Mouse (Mus musculus) brown adipose tissue, adult 24 weeks (tissue): Measurements from ENCODE around the gene Pdxk. TPM values are rescaled to one million over a fixed set of nuclear protein-coding genes. Genes with fewer than 3 reads are reported as not detected.
"Not testable (repeated sequence)": the region's sequence is repeated elsewhere in the genome, so short reads cannot be mapped to it uniquely, and the experiment has no call there.

Experiments used
- H3K27ac ChIP-seq: fragments of 200-500 bp; replicated peaks from 2 replicates; pipeline ENCODE4 v1.5.1; 2012; ENCODE audit warnings: low read depth, mild to moderate bottlenecking, low read length
- H3K4me1 ChIP-seq: fragments of 200-500 bp; 2 replicates; pipeline ENCODE4 v1.6.1; 2012; ENCODE audit warnings: low read length, mixed read lengths; ENCODE audit not compliant: control insufficient read depth, insufficient read depth, insufficient read length
- H3K4me3 ChIP-seq: fragments of 200-500 bp; 2 replicates; pipeline ENCODE4 v1.5.1; 2012; ENCODE audit warnings: low read depth, mild to moderate bottlenecking, low read length, moderate library complexity; ENCODE audit not compliant: insufficient read depth
- polyA plus RNA-seq: library from polyadenylated mRNA; stranded (reverse); fragments of >200 nt; gene quantifications from 2 replicates; pipeline ENCODE4 v1.2.4, GENCODE M21; 2012; ENCODE audit not compliant: missing spikeins, insufficient read depth, insufficient read length

Pdxk gene
- polyA plus RNA-seq, result 21.2 and 28.2 TPM in 2 replicates

- Histone ChIP-seq H3K4me1 (peaks cover 19% of the 10 kb centered on the region), H3K27ac (peak within 1 kb of the TSS; percentile 86), H3K4me3 (peak within 1 kb of the TSS; percentile 84)
Observed at GRCm38 (mm10) chr10:78464792-78465207, at the start of gene Pdxk. TSS of gene Pdxk (minus strand) at chr10:78464975.

DNA sequence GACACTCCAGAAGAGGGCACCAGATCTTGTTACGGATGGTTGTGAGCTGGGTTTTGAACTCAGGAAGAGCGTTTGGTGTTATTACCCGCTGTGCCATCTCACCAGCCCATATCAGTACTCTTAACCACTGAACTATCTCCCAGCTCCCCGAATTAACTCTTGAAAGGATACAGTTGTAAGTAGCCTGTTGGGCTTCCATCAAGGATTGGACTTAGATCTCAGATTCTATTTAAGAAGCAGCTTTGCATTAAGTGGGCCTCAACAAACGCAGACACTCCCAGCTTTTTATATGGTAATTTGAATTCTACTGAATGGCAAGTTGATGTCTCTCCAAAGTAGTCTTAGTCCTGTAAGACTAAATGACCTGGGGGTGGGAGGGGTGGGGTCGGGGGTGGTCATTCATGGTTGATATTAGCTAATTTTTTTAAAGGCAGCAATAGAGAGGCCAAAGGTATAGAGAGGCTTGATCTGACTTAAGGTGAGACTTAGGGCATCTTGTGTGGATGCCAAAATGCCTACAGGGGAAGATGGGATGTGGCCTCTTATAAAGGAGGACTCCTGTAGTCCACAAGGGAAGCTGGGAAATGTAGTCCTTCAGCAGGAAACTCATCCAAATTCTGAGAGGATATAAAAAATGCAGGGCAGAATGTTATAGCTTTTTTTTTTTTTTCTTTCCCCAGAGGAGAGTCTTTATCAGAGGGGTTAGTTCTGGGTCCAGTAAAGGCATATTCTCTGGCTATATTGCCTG is 38.4 kb upstream of the Pdxk start:
- Histone ChIP-seq H3K4me1 (no peaks in the 10 kb centered on the region), H3K4me3 (no peak overlapping the region), H3K27ac (no peak overlapping the region)

- Histone ChIP-seq H3K4me3 (peak overlapping the region; percentile 50), H3K4me1 (no peaks in the 10 kb centered on the region), H3K27ac (no peak overlapping the region)
Observed at GRCm38 (mm10) chr10:78487431-78488086, 22.8 kb upstream of the Pdxk start.

DNA sequence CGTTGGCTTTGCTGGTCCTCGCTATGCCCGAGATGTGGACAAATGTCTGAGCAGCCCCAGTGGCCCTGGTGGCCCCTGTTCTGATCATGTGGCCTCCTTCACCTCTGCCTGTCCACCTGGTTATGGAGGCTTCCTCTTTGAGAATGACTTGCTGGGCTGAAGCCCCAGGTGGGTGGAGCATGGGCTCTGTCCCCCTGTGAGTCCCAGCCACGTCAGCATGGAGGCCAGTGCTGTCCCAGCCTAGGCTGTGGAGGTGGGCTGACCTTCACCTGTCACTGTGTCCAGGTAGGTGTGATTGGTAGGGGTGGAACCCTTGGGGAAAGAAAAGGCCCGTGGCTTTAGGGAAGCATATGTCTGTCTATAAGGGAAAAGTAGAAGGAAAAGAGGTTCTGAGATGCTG is 22.1 kb upstream of the Pdxk start:
- H3K4me1 ChIP-seq, result no peaks in the 10 kb centered on the region
- H3K4me3 ChIP-seq, result no peak overlapping the region
- H3K27ac ChIP-seq, result no peak overlapping the region

DNA sequence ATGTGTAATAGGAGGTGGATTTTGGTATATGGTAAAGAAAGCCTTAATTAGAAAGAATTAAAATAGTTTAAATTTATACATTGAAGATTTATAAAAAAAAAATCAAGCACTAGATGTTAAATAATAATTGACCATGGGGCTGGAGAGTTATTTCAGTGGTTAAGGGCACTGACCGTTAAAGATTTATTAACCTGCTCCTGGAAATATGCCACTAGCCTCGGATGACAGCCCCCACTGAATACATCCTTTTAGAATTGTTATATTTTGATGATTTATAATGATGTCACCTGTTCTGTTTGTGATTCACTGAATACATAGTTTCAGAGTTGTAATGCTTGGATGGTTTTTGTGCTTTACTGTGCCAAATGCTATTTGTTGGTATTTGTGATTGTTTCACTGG is 20.6 kb upstream of the Pdxk start:
- H3K4me1 ChIP-seq, H3K27ac ChIP-seq, H3K4me3 ChIP-seq: not testable (repeated sequence)

DNA sequence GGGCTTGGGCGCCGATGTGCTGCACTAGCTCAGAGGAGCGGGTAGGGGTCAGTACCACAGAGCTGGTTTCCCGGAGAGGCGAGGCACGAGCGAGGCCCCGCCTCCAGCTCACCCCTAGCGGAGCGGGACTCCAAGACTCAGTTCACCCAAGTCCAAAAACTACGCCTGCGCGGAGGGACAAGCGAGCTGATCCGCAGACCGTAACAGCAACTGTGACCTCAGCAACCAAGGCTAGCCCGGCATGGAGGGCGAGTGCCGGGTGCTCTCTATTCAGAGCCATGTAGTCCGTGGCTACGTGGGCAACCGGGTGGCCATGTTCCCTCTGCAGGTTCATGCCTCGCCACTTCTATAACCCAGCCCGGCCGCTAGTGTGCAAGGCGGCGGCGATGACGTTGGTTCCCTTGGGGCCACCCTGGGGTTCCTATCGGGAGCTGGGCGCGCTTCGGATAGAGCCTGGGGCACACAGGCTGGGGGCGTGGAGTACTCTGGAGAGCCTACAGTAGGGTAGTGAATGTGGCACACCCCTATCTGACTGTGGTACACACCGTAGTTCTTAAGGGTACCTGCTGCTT is 17.2 kb upstream of the Pdxk start:
- Histone ChIP-seq H3K27ac (peak overlapping the region; percentile 81; the same call in 1 of the 2 replicates), H3K4me1 (peaks cover 4% of the 10 kb centered on the region; the same call in 1 of the 2 replicates), H3K4me3 (peak overlapping the region; percentile 64)

GRCm38 (mm10) chr10:78480954-78481927 is 16.5 kb upstream of the Pdxk start:
- Histone ChIP-seq H3K4me3 (peak overlapping the region; percentile 64), H3K4me1 (peaks cover 4% of the 10 kb centered on the region; the same call in 1 of the 2 replicates)

GRCm38 (mm10) chr10:78476821-78477220 is 12.0 kb upstream of the Pdxk start:
- Histone ChIP-seq H3K4me1 (peaks cover 4% of the 10 kb centered on the region; the same call in 1 of the 2 replicates), H3K27ac (peak overlapping the region; percentile 40; the same call in 1 of the 2 replicates)

More at GRCm38 (mm10) chr10:78480954-78481927, 16.5 kb upstream of the Pdxk start:
- H3K27ac ChIP-seq, result peak overlapping the region; percentile 81

DNA sequence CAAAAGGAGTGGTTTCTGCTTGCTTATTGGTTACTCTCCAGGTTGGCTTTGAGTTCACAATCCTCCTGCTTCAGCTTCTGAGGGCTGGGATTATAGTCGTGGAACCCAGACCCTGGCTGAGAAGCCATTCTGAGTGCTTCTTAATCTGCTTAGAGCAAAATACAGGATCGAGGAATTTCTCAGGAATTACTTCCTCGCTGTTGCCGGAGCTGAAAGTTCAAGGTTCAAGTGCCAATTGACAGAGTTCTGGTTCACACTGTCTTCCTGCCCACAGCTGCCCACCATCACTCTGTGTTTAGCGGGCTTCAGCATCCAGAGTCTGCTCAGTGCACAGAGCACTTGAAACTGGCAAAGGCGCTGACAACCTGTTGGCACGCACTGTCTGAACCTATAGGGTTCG is 10.0 kb upstream of the Pdxk start:
- H3K27ac ChIP-seq, result no peak overlapping the region
- H3K4me3 ChIP-seq, result no peak overlapping the region
- H3K4me1 ChIP-seq, result no peaks in the 10 kb centered on the region

More at GRCm38 (mm10) chr10:78476821-78477220, 12.0 kb upstream of the Pdxk start:
- H3K4me3 ChIP-seq, result no peak overlapping the region

DNA sequence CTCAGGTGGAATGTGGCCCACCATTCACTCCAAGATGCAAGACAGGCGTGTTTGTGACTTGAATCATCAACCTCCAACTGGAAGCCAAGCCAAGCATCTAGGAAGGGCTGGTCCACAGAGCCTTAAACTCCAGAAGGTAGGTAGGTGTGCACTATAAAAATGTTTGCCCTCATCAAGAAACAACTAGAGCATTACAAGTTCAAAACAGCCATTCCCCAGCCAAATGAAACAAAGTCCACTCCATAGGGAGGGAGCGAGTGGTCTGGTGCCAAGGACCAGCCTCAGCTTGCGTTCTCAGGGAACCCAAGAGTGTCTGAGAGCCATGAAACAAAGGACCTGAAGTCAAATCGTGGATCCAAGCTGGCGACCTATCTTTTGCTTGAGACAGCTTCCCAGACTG is 8.7 kb upstream of the Pdxk start:
- no peak overlapping the region for H3K27ac ChIP-seq
- H3K4me1 ChIP-seq, result no peaks in the 10 kb centered on the region
- H3K4me3 ChIP-seq, result no peak overlapping the region

DNA sequence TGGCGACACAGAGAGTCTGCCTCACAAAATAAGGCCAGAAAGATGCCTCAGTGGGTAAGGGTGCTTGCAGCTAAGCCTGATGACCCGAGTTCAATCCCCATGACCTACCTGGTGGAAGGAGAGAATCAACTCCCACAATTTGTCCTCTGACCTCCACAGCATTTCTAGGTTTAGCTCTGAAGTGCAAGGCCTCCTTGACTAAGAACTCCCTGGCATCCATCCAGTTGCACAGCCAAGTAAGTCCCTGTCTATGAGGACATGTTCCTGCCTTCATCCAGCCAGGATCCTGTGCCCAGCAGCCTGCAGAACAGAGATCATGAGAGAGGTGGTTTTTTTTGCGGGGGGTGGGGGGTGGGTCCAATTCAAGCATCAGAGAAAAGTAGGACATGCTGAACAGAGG is 7.3 kb upstream of the Pdxk start:
- H3K4me3 ChIP-seq, result no peak overlapping the region
- no peak overlapping the region for H3K27ac ChIP-seq
- H3K4me1 ChIP-seq, result no peaks in the 10 kb centered on the region

DNA sequence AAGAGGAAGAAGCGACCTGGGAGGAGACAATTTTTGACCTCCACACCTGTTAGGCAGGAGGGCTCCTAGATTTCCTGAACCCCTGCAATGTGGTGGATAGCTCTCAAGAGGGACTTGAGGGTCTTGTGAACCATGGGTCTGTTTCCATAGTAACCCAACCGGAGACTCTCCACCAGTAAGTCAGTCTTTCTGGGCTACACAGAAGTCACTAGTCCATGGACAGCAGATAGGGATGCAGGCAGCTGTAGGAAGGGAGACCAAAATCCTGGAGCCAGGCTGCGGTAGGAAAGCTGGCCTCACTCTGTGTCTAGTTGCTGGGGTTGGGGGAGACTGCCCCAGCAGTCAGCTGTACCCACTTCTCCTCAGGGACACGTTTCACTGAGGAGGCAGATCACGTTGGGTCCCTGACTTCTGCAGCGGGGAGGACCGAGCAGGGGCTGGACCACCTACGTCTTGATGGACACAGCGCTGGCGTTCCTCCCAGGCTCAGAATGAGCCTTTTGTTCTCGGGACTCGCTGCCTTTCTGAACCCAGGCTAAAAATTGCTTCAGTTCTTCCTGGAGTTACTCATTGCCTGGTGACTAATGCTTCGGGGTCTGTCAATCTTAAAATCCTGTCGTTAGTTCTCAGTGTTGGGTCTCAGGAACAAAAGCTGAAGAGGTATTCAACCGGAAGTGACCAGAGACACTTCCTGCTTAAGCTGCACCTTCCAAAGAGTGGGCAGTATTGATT is 6.0 kb upstream of the Pdxk start:
- Histone ChIP-seq H3K4me3 (no peak overlapping the region), H3K4me1 (no peaks in the 10 kb centered on the region), H3K27ac (0 out of 2 replicates have a peak overlapping the region, but pooled peaks have one; percentile 22)

DNA sequence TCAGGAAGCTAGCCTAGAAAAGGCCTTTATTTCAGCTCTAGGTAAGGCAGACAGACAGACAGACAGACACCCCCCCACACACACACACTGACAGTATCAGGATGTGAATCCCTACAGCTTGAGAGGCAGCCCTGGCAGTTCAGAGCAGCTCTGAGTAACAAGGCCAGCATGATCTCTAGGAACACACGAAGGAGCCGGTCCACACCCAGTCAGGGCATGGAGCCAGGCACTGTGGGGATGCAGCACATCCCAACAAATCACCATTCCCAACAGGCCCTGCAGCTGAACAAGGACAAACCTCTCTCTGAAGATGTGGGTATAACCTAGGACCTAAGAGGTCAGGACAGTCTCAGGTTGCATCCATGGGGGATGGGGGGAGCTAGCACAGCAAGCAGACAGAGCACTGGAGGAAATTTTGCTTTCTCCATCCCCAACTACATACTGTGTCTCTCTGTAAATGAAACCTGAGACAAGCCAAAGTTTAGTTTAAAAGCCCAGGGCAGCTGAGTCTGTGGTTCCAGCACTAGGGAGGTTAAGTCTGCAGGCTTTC is 3.1 kb upstream of the Pdxk start:
- H3K4me1 ChIP-seq, result peaks cover 6% of the 10 kb centered on the region; the same call in 1 of the 2 replicates
- H3K4me3 ChIP-seq, result no peak overlapping the region
- H3K27ac ChIP-seq, result no peak overlapping the region

DNA sequence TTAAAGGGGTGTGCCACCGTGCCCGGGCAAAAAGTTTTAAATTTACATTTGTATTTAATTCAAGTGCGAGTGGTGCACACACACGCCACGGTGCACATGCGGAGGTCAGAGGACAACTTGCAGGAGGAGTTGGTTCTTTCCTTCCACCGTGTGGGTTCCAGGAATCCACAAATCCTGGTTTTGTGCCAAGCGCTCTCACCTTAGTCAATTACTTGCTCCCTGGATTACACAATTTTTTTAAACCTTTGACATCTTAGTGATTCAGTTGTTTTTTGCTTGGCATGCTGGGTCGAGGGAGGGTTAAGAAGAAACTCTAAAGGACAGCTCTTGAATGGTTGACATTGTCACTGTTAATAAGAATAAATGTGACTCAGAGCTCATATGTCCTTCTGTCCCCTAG is 1.9 kb upstream of the Pdxk start:
- no peak overlapping the region for H3K27ac ChIP-seq
- H3K4me1 ChIP-seq, result peaks cover 12% of the 10 kb centered on the region
- no peak overlapping the region for H3K4me3 ChIP-seq
